Mouse (Mus musculus): ENCODE results near the gene Olfr8.
"Not testable (repeated sequence)": the region's sequence is repeated elsewhere in the genome, so short reads cannot be mapped to it uniquely, and the experiment has no call there.

Olfr8 gene

DNA sequence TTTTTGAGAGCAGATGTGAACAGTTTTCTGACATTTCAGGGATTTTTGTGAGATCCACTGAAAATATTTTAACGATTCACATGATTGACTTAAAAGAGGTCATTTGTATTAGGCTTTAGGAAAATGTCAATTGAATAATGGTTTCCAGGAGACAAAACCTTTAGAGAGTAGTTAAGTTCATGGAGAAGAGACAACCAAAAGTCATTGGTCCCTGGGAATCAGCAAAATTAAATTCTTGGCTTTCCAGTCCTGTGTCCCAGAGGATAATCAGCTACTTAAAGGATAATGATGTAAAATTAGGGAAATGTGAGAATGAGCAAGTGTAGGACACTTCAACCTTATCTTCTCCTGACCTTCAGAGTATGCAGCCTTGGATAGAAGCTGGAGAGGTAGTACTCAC lies at the start of gene Olfr8:
Olfr8 (plus strand) TSS at position 301 of the 400 bp plus-strand sequence.
- not testable (repeated sequence) for DNase-seq (ENCODE audit: low spot score in 2 of 2)

DNA sequence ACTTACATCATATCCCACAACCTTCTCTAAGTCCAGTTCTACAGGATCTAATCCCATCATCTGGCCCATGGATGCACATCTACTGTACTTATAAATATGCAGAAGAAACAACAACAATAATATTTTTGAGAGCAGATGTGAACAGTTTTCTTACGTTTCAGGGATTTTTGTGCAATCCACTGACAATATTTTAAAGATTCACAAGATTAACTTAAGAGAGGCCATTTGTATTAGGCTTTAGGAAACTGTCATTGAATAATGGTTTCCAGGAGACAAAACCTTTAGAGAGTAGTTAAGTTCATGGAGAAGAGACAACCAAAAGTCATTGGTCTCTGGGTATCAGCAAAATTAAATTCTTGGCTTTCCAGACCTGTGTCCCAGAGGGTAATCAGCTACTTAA lies 37.6 kb upstream of the Olfr8 start, which contains the start of gene Olfr1354:
Olfr1354 (plus strand) TSS at position 301 of the 400 bp plus-strand sequence.
- DNase-seq (ENCODE audit: low spot score in 2 of 2): not testable (repeated sequence)

DNA sequence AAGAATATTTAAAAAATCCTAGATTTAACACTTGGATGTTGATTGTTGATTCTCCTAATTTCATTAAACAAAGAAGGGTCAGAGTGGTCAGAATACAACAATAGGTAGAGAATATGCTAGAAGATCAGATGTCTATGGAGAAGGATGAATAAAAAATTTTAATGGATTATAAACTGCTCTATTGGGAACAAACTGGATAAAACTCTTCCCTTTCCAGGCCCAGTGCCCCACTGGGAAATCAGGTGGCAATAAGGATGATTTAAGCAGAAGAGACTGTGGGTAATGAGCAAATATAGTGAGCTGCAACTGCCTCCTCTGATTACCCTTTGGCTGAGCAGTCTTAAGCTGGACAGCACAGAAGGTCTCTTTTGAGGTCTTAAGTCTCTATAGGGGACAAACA lies 12.6 kb downstream of the Olfr8 start, which contains the start of gene Olfr1353:
Olfr1353 (plus strand) TSS at position 301 of the 400 bp plus-strand sequence.
- not testable (repeated sequence) for DNase-seq (ENCODE audit: low spot score in 2 of 2)

DNA sequence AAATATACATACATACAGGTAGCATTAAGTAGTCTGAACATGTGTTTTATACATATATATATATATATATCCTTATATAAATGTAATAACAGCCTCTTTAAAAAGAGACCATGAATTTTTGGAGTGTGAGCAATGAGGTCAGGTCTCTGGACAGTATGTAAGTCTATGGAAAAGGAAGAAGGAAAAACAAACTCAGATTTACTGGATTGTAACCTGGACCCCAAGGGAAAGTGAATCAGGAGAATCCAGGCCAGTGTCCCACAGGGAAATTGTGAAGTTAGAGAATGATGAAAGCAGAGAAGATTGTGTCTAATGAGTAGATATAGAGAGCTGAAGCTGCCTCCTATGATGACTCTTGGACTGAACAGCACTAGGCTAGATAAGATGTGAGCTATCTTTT lies 30.3 kb downstream of the Olfr8 start, which contains the start of gene Olfr1352:
Olfr1352 (plus strand) TSS at position 301 of the 400 bp plus-strand sequence.
- DNase-seq (ENCODE audit: low spot score in 2 of 2): no peak
